In genomic region chr13:11837870-11838269, GRCm38 (mm10) we compare ENCODE assay signal across 21 mouse cellular contexts.
DNase-seq lines count a peak whose midpoint lies in the region; ATAC-seq and TF ChIP-seq lines count a peak whose summit lies in the region.
"Had no signal": no experiment of that assay in that cellular context is flagged by ENCODE, and none has a peak within 500 bp of the region (broad histone marks: within the 10 kb centered on the region; RNA-seq: fewer than 3 reads in every experiment).

No protein-coding gene starts in this region.

- no peak overlapping the region for H3K4me2 ChIP-seq in liver, embryonic 11.5 days
- H3K4me2 ChIP-seq in liver, embryonic 15.5 days: 0 out of 2 replicates have a peak overlapping the region, but pooled peaks have one; percentile 3
- no peak overlapping the region for H3K4me2 ChIP-seq in stomach, postnatal 0 days (replicated peaks; ENCODE audit: low read depth)
- H3K4me2 ChIP-seq: embryonic facial prominence, embryonic 13.5 days; forebrain, embryonic 13.5 days; heart, embryonic 13.5 days; hindbrain, embryonic 13.5 days had no signal

- H3K9ac ChIP-seq in liver, embryonic 11.5 days (ENCODE audit: low read depth, low read length): no peak overlapping the region
- H3K9ac ChIP-seq in liver, embryonic 15.5 days: no peak overlapping the region
- no peak overlapping the region for H3K9ac ChIP-seq in stomach, postnatal 0 days (ENCODE audit: low read length)
- H3K9ac ChIP-seq: embryonic facial prominence, embryonic 13.5 days; forebrain, embryonic 13.5 days; heart, embryonic 13.5 days; hindbrain, embryonic 13.5 days had no signal

- 78% methylated on average over 3 of the region's 3 CpGs for WGBS in heart, embryonic 10.5 days
- 79% methylated on average over 3 of the region's 3 CpGs for WGBS in liver, embryonic 11.5 days
- WGBS in liver, embryonic 15.5 days (ENCODE audit: insufficient replicate concordance): 69% methylated on average over 3 of the region's 3 CpGs
- WGBS in stomach, postnatal 0 days: 91% methylated on average over 3 of the region's 3 CpGs

- no peak for TF ChIP-seq CTCF in stomach, postnatal 0 days (IDR thresholded peaks at IDR 0.05; ENCODE audit: low read depth)

- H3K4me1 ChIP-seq in heart, embryonic 10.5 days: peaks cover 8% of the 10 kb centered on the region
- peaks cover 17% of the 10 kb centered on the region for H3K4me1 ChIP-seq in liver, embryonic 11.5 days (replicated peaks; ENCODE audit: control insufficient read depth, insufficient read depth, low read length)
- peaks cover 42% of the 10 kb centered on the region for H3K4me1 ChIP-seq in liver, embryonic 15.5 days (replicated peaks)
- H3K4me1 ChIP-seq in stomach, postnatal 0 days (replicated peaks; ENCODE audit: control insufficient read depth, insufficient read depth): no peaks in the 10 kb centered on the region
- H3K4me1 ChIP-seq: embryonic facial prominence, embryonic 13.5 days; forebrain, embryonic 13.5 days; hindbrain, embryonic 13.5 days had no signal

- peaks cover 22% of the 10 kb centered on the region for H3K36me3 ChIP-seq in heart, embryonic 10.5 days
- no peaks in the 10 kb centered on the region for H3K36me3 ChIP-seq in liver, embryonic 11.5 days (ENCODE audit: control insufficient read depth, insufficient read depth, low read length)
- H3K36me3 ChIP-seq in liver, embryonic 15.5 days (replicated peaks): no peaks in the 10 kb centered on the region
- no peaks in the 10 kb centered on the region for H3K36me3 ChIP-seq in stomach, postnatal 0 days (ENCODE audit: control insufficient read depth, insufficient read depth, low read length)
- H3K36me3 ChIP-seq: embryonic facial prominence, embryonic 13.5 days; hindbrain, embryonic 13.5 days had no signal

- H3K27ac ChIP-seq in heart, embryonic 10.5 days: peak overlapping the region; percentile 76; the same call in 1 of the 2 replicates
- H3K27ac ChIP-seq in liver, embryonic 11.5 days (ENCODE audit: low read depth, low read length): no peak overlapping the region
- peak overlapping the region; percentile 87 for H3K27ac ChIP-seq in liver, embryonic 15.5 days (replicated peaks)
- H3K27ac ChIP-seq in stomach, postnatal 0 days (replicated peaks): no peak overlapping the region
- H3K27ac ChIP-seq: embryonic facial prominence, embryonic 13.5 days; forebrain, embryonic 13.5 days; heart, embryonic 13.5 days; hindbrain, embryonic 13.5 days; hindbrain, postnatal 0 days had no signal

- no peaks in the 10 kb centered on the region for H3K27me3 ChIP-seq in heart, embryonic 10.5 days (ENCODE audit: insufficient read depth, poor library complexity, severe bottlenecking)
- H3K27me3 ChIP-seq in liver, embryonic 11.5 days (replicated peaks; ENCODE audit: control insufficient read depth, insufficient read depth, low read length): no peaks in the 10 kb centered on the region
- no peaks in the 10 kb centered on the region for H3K27me3 ChIP-seq in liver, embryonic 15.5 days
- H3K27me3 ChIP-seq in stomach, postnatal 0 days (ENCODE audit: control insufficient read depth, insufficient read depth, low read length): no peaks in the 10 kb centered on the region
- H3K27me3 ChIP-seq: CH12.LX; embryonic facial prominence, embryonic 13.5 days; forebrain, embryonic 13.5 days; heart, embryonic 13.5 days; hindbrain, embryonic 13.5 days had no signal

- no peaks in the 10 kb centered on the region for H3K9me3 ChIP-seq in heart, embryonic 10.5 days
- H3K9me3 ChIP-seq in liver, embryonic 11.5 days (ENCODE audit: control insufficient read depth, low read length): no peaks in the 10 kb centered on the region
- no peaks in the 10 kb centered on the region for H3K9me3 ChIP-seq in liver, embryonic 15.5 days (replicated peaks)
- no peaks in the 10 kb centered on the region for H3K9me3 ChIP-seq in stomach, postnatal 0 days (ENCODE audit: control insufficient read depth, low read length)
- H3K9me3 ChIP-seq: embryonic facial prominence, embryonic 13.5 days; forebrain, embryonic 13.5 days; heart, embryonic 13.5 days; hindbrain, embryonic 13.5 days had no signal

- peak; percentile 65 for ATAC-seq in liver, embryonic 11.5 days (replicated peaks; ENCODE audit: low FRiP score)
- peak; percentile 62 for ATAC-seq in liver, embryonic 15.5 days (ENCODE audit: insufficient read depth)
- no peak for ATAC-seq in stomach, postnatal 0 days (ENCODE audit: low FRiP score, low TSS enrichment)
- ATAC-seq: forebrain, embryonic 13.5 days; hindbrain, postnatal 0 days had no signal

- DNase-seq in heart, embryonic 10.5 days (ENCODE audit: low spot score): no peak
- no peak for DNase-seq in heart, adult 18-20 months
- DNase-seq in brain, adult 2 months (ENCODE audit: low read depth, low spot score): peak; percentile 16
- no peak for DNase-seq in liver, embryonic 11.5 days (ENCODE audit: low spot score)
- DNase-seq in stomach, postnatal 0 days (ENCODE audit: low spot score): no peak
- DNase-seq in layer of hippocampus, postnatal 14 days (ENCODE audit: low spot score in 2 of 2): no peak
- DNase-seq in right cerebral cortex, adult 18-20 months: no peak
- DNase-seq: adrenal gland, adult 8-10 months; adrenal gland, postnatal 36 days; cerebellum, adult 18-20 months; cerebellum, adult 9-11 months; cerebellum, postnatal 36 days; gastrocnemius, postnatal 14 days; kidney, adult 18-20 months had no signal

- H3K4me3 ChIP-seq in heart, embryonic 10.5 days: no peak overlapping the region
- H3K4me3 ChIP-seq in liver, embryonic 11.5 days (ENCODE audit: low read depth, low read length): no peak overlapping the region
- no peak overlapping the region for H3K4me3 ChIP-seq in liver, embryonic 15.5 days (replicated peaks)
- no peak overlapping the region for H3K4me3 ChIP-seq in stomach, postnatal 0 days (ENCODE audit: low read depth, low read length)
- H3K4me3 ChIP-seq: embryonic facial prominence, embryonic 13.5 days; forebrain, embryonic 13.5 days; heart, embryonic 13.5 days; hindbrain, embryonic 13.5 days had no signal

- TF ChIP-seq EP300 in stomach, postnatal 0 days (optimal IDR thresholded peaks at IDR 0.05): no peak

Comparison
In these comparisons a context has a peak if more than half of its experiments do, and no peak if none do; other contexts are left out.
1. H3K27ac ChIP-seq: peak in heart, embryonic 10.5 days (single experiment) and liver, embryonic 15.5 days (single experiment); none in liver, embryonic 11.5 days (single experiment) and stomach, postnatal 0 days (single experiment).